8 mouse cellular contexts compared by ENCODE assay signal in the genomic region with DNA sequence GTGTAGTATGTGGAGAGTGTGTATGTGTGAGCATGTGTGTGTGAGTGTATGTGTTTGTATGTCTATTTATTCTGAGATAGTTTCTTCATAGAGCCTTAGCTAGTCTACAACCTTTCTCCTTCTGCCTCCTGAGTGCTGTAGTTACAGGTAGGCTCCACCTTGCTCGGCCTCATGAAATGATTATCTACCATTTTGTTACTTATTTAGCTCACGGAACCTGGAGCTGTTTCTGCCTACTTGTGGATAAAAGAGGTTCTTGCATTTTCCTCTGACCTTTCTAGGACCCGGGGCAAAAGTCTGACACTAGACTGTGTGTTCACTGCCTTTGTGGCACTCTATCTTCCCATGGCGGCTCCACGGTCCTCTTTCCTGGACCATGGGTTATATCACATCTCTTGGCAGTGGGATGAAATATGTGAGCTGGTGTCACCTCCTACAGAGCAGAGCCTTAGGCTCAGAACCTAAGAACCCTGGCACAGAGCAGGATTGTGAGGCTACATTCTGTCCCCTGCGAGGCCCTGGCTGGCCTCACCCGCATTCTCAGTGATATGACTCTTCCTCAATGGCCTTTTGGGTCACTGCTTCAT. TPM values are rescaled to one million over a fixed set of nuclear protein-coding genes. Genes with fewer than 3 reads are reported as not detected.
DNase-seq lines count a peak whose midpoint lies in the region; ATAC-seq lines count a peak whose summit lies in the region.

Gene Bri3, plus strand, starts transcription at position 537 of the 587 bp plus-strand sequence.

- no peak for ATAC-seq in heart, embryonic 11.5 days (replicated peaks; ENCODE audit: insufficient number of reproducible peaks, low FRiP score, low TSS enrichment)
- ATAC-seq in midbrain, embryonic 16.5 days: no peak

- DNase-seq in layer of hippocampus, adult 8-10 months (ENCODE audit: low spot score in 2 of 2): no peak
- no peak for DNase-seq in layer of hippocampus, adult 9-10 months (ENCODE audit: low spot score)
- DNase-seq in left cerebral cortex, adult 8-10 months (ENCODE audit: low spot score in 2 of 2): no peak
- no peak for DNase-seq in cerebellum, postnatal 4 days (ENCODE audit: low spot score in 2 of 2)
- no peak for DNase-seq in cerebellum, postnatal 14 days

- H3K9me3 ChIP-seq in heart, embryonic 11.5 days (replicated peaks; ENCODE audit: control insufficient read depth, low read length): no peaks in the 10 kb centered on the region
- no peaks in the 10 kb centered on the region for H3K9me3 ChIP-seq in midbrain, embryonic 16.5 days (replicated peaks; ENCODE audit: control insufficient read depth, low read length, poor library complexity, severe bottlenecking)

- no peaks in the 10 kb centered on the region for H3K27me3 ChIP-seq in heart, embryonic 11.5 days (ENCODE audit: control insufficient read depth, insufficient read depth, low read length)
- no peaks in the 10 kb centered on the region for H3K27me3 ChIP-seq in midbrain, embryonic 16.5 days (ENCODE audit: control insufficient read depth, insufficient read depth, low read depth, low read length)

- peaks cover 8% of the 10 kb centered on the region for H3K4me1 ChIP-seq in brown adipose tissue, adult 24 weeks (ENCODE audit: control insufficient read depth, insufficient read depth, insufficient read length, low read length)
- H3K4me1 ChIP-seq in heart, embryonic 11.5 days (ENCODE audit: control insufficient read depth, insufficient read depth, low read length): 0 out of 2 replicates have a peak, but pooled peaks cover 2% of the 10 kb centered on the region
- H3K4me1 ChIP-seq in midbrain, embryonic 16.5 days (ENCODE audit: control insufficient read depth, insufficient read depth, low read length): no peaks in the 10 kb centered on the region

- H3K27ac ChIP-seq in brown adipose tissue, adult 24 weeks (replicated peaks; ENCODE audit: low read depth, low read length): no peak within 1 kb of the TSS
- no peak within 1 kb of the TSS for H3K27ac ChIP-seq in heart, embryonic 11.5 days (ENCODE audit: low read depth, low read length)
- no peak within 1 kb of the TSS for H3K27ac ChIP-seq in midbrain, embryonic 16.5 days (ENCODE audit: low read length)

- no peak within 1 kb of the TSS for H3K9ac ChIP-seq in heart, embryonic 11.5 days (ENCODE audit: low read depth, low read length)
- no peak within 1 kb of the TSS for H3K9ac ChIP-seq in midbrain, embryonic 16.5 days (ENCODE audit: low read depth, low read length)

- no peak within 1 kb of the TSS for H3K4me3 ChIP-seq in brown adipose tissue, adult 24 weeks (ENCODE audit: insufficient read depth, low read depth, low read length)
- no peak within 1 kb of the TSS for H3K4me3 ChIP-seq in heart, embryonic 11.5 days (ENCODE audit: low read depth, low read length)
- H3K4me3 ChIP-seq in midbrain, embryonic 16.5 days (ENCODE audit: low read depth, low read length): no peak within 1 kb of the TSS

- no peaks in the 10 kb centered on the region for H3K36me3 ChIP-seq in heart, embryonic 11.5 days (ENCODE audit: control insufficient read depth, insufficient read depth, low read length)
- H3K36me3 ChIP-seq in midbrain, embryonic 16.5 days (ENCODE audit: control insufficient read depth, insufficient read depth, low read length): no peaks in the 10 kb centered on the region

- H3K4me2 ChIP-seq in heart, embryonic 11.5 days: no peak within 1 kb of the TSS
- H3K4me2 ChIP-seq in midbrain, embryonic 16.5 days (ENCODE audit: low read length): no peak within 1 kb of the TSS

- 84% methylated on average over 7 of the region's 7 CpGs for WGBS in heart, embryonic 11.5 days (ENCODE audit: insufficient replicate concordance)
- 93% methylated on average over 7 of the region's 7 CpGs for WGBS in midbrain, embryonic 16.5 days

RNA-seq across cellular contexts. Expression of gene Bri3, which starts in this region (rescaled TPM):
- total RNA-seq in layer of hippocampus, adult 8-10 months (2022): 10 to 100 TPM; 55.7 to 78.1 (median 67.5) TPM
- polyA plus RNA-seq in brown adipose tissue, adult 24 weeks (2012; ENCODE audit: insufficient read depth, insufficient read length, missing spikeins): 230 and 282 TPM in 2 replicates
- polyA plus RNA-seq in heart, embryonic 11.5 days (2014; fragmentation: Nextera tagmentation; extraction: Ambion mirVana): 108 and 110 TPM in 2 replicates
- total RNA-seq in left cerebral cortex, adult 8-10 months (2022): 10 to 100 TPM; 63.5 to 74.4 (median 72.5) TPM
- polyA plus RNA-seq in midbrain, embryonic 16.5 days (2015; fragmentation: Nextera tagmentation; extraction: Ambion mirVana): 97.3 and 98.5 TPM in 2 replicates
